Mouse (Mus musculus): ENCODE results near the gene Gucy2c.

Gucy2c gene

GRCm38 (mm10) chr6:136781377-136781986 is at the start of gene Gucy2c:
Gucy2c (minus strand) TSS chr6:136781765.
- no peak for DNase-seq (ENCODE audit: low read depth, low spot score)

GRCm38 (mm10) chr6:136828681-136829080 is 47.1 kb upstream of the Gucy2c start:
- DNase-seq (ENCODE audit: low read depth, low spot score): no peak

DNA sequence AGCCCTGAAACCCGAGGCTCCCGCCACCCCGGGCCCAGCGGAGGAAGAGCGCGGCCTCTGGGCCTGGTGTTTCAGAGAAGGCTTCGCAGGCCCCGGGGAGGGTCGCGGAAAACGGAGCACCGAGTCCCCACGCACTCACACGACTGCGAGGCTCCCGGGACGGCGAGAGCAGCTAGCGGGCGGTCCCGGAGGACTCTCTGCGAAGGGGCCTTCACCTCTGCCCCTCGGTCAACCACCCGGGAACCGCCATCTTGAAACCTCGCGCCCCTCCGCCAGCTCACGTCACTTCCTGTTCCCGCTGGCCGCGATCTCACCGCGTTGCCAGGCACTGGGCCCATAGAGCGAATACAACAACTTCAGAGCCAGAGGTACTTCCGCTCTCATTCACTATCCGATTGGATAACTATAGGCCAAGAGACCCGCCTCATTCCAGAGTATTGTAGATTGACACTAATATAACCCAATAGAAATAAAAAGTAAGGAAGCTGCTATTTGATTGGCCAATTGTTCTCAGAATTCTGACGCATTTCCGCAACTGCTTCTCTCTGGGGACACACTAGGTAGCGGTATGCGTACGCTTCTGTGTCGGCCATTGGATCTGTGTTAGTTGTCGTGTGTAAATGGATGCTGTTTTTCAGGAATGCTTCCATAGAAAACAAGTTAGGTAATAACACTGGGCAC is 46.5 kb upstream of the Gucy2c start, which contains the start of gene Wbp11:
TSS of gene Wbp11 (minus strand) at position 353 of the 681 bp plus-strand sequence.
- peak; percentile 99 for DNase-seq (ENCODE audit: low read depth, low spot score)

DNA sequence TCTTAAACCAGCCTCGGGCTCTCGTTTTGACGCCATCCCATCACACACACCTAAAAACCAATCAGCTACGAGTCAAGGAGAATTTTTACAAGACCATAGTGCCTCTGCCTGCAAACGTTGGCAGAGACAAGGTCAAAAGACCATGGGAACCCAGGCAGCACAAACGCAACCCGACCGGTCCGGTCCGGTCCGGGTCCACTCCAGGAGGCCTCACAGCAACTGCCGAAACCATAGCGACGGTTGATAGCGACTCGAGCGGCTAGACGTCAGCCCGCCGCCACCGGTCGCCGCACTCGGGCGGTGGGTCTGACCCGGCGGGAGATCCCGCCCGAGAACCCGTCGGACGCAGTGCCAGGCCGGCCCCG is 45.9 kb upstream of the Gucy2c start, which contains the start of gene BC049715:
TSS of gene BC049715 (plus strand) at position 111 of the 365 bp plus-strand sequence.
- DNase-seq (ENCODE audit: low read depth, low spot score): no peak

GRCm38 (mm10) chr6:136827116-136827515 is 45.6 kb upstream of the Gucy2c start:
- DNase-seq (ENCODE audit: low read depth, low spot score): no peak

- no peak for DNase-seq (ENCODE audit: low read depth, low spot score)
These were observed 43.4 kb upstream of the Gucy2c start for GRCm38 (mm10) chr6:136824987-136825386.

DNA sequence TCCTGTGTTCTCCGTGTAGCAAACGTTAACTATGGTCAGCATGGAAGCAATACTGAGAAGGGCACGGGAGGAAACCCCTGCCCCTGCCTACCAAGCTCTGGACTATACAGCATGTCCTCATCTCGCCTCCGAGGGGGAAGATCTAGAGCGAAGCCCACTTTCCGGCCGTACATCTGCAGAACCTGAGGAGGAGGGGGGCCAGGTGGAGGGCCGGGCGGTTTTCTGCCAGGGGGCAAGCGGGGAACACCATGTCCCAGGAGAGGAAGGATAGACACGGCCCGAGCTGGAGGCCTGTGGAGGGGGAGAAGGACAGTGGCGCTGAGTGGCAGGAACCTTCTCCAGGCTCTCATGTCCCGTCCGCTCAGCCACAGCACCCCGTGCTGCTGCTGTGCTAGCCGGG is 39.5 kb upstream of the Gucy2c start:
- no peak for DNase-seq (ENCODE audit: low read depth, low spot score)

GRCm38 (mm10) chr6:136820381-136820780 is 38.8 kb upstream of the Gucy2c start:
- no peak for DNase-seq (ENCODE audit: low read depth, low spot score)

GRCm38 (mm10) chr6:136817549-136817948 is 36.0 kb upstream of the Gucy2c start:
- peak; percentile 97 for DNase-seq (ENCODE audit: low read depth, low spot score)

DNA sequence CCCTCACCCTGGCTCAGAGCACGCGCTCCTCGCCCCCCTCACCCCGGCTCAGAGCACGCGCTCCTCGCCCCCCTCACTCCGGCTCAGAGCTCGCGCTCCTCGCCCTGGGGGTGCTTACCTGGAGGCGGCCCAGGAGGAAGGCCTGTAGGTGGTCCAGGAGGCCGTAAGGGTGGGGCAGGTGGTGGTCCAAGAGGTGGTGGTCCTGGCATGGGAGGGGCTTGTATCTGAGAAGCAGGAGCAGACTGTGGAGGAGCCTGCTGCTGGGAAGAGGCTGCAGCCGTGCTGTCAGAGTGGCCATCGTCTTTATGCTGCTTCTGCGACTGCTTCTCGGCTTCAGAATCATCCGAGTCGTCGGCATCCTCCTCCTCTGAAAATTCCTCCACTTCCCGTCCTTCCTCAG is 35.3 kb upstream of the Gucy2c start:
- no peak for DNase-seq (ENCODE audit: low read depth, low spot score)

DNA sequence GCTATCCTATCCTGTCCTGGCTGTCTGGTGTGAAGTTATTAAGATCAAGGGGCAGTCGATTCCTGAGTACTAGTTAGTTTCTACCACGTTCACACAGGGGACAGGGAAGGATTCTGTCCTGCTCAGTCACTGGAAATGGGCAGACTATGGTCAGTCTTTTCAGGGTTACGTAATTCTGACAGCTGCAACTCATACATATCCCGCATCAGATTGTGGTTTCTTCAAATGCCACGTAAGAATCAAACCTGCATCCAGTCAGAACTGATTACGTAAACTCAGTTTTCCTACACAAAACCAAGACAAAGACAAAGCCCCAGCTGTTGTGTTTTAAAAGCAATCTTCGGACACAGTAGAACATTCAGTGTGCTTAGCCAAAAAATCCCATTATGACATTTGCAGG is 33.8 kb upstream of the Gucy2c start:
- DNase-seq (ENCODE audit: low read depth, low spot score): no peak

DNA sequence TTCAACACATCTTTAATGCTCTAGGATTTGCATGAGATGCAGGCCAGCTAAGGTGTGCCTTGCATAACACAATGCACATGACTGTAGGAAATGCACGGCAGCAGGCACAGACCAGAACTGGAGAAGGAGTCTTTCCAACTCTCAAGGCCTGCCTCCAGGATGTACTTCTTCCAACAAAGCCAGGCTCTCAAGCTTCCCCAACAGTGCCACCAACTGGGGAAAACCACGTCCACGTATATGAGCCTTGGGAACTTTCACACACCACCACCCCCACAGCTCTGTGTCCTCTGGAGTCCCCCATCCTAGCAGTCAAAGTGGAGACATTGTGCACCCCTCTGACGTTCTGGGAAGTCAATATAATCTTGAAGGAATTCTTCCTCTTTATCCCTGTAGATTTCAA is 31.6 kb upstream of the Gucy2c start:
- DNase-seq (ENCODE audit: low read depth, low spot score): peak; percentile 68

GRCm38 (mm10) chr6:136811196-136811595 is 29.6 kb upstream of the Gucy2c start:
- DNase-seq (ENCODE audit: low read depth, low spot score): no peak

GRCm38 (mm10) chr6:136809673-136810072 is 28.1 kb upstream of the Gucy2c start:
- DNase-seq (ENCODE audit: low read depth, low spot score): no peak

- DNase-seq (ENCODE audit: low read depth, low spot score): no peak
These were observed 27.5 kb upstream of the Gucy2c start for GRCm38 (mm10) chr6:136809077-136809476.

GRCm38 (mm10) chr6:136808631-136809046 is 27.1 kb upstream of the Gucy2c start:
- no peak for DNase-seq (ENCODE audit: low read depth, low spot score)

DNA sequence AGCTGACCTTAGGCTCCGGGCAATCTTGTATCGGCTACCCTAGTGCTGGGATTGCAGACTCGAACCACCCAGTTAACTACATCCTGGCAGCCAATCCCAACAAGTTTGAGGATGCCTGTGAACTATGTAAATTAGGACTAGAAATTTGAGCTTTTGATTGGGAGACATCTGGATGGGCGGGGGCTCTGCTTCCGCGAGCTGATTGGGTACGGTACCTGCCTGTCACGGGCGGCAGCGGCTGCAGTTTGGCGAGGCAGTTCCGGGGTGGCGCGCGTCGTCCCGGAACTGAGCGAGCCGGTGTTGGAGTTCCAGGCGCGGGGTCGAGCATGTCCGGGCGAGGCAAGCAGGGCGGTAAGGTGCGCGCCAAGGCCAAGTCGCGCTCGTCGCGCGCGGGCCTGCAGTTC is 26.5 kb upstream of the Gucy2c start, which contains the start of gene H2afj:
TSS of gene H2afj (plus strand) at position 231 of the 404 bp plus-strand sequence.
- DNase-seq (ENCODE audit: low read depth, low spot score): peak; percentile 95

DNA sequence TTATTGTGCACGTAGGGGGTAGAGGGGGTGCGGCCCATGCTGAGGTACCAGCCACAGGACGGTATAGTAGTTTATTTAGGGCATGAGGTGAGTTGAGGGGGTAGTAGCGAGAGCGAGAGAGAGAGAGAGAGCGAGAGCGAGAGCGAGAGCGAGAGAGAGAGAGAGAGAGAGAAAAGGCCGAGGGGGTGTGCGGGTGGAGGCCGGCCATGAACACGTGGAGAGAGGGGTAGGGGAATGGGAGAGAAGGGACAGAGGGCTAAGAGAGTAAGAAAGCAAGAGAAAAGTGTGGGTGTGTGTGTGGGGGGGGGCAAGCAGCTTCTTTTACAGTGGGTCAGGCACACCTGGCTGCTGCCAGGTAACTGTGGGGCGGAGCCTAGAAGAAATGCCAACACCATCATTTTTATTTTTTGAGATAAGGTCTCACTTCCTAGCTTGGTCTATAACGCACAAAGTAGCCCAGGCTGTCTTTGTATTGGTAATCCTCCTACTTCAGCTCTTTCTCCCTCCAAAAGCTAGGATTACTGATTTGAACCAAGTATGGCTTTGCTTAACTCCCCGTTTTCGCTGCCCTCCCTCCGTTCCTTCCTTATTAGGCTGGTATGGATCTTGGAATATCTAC is 25.9 kb upstream of the Gucy2c start:
- no peak for DNase-seq (ENCODE audit: low read depth, low spot score)

DNA sequence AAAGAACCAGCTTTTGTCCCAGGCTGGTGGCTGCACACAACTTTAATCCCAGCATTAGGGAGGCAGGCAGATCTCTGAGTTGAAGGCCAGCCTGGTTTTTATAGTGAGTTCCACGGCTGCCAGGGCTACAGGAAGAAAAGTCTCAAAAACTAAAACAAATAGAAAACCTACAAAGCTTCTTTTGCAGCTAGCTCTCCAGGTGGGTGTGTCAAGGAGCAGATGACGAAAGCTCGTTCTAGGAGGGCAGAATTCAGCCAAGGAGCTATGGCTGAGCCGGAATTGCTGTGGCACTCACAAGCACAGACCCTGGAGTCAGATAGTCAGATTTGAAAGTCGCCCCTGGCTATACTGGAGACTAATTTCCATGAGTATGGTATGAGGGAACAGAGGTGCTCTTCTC is 25.3 kb upstream of the Gucy2c start:
- DNase-seq (ENCODE audit: low read depth, low spot score): no peak

- DNase-seq (ENCODE audit: low read depth, low spot score): no peak
These were observed 23.8 kb upstream of the Gucy2c start for GRCm38 (mm10) chr6:136805409-136805775.

- no peak for DNase-seq (ENCODE audit: low read depth, low spot score)
These were observed 23.3 kb upstream of the Gucy2c start for GRCm38 (mm10) chr6:136804705-136805408.

All from telencephalon, adult 2 months (tissue).